Mouse (Mus musculus) retina, embryonic 14.5 days (tissue): ENCODE results near the gene Fmo5.

Source experiments
- DNase-seq: peaks from one replicate; pipeline ENCODE4 v3.0.0-alpha.2; 2015; ENCODE audit warnings: low spot score

The Fmo5 gene

GRCm38 (mm10) chr3:97628391-97629001 lies at the start of gene Fmo5:
Gene Fmo5, plus strand, starts transcription at chr3:97628804.
- DNase-seq, result peak; percentile 14

- DNase-seq, result peak; percentile 95
Observed at GRCm38 (mm10) chr3:97585383-97586160, 43.0 kb upstream of the Fmo5 start.

- DNase-seq, result no peak
Observed at GRCm38 (mm10) chr3:97587656-97588055, 40.9 kb upstream of the Fmo5 start.

- peak; percentile 4 for DNase-seq
Observed at GRCm38 (mm10) chr3:97590699-97591098, 37.9 kb upstream of the Fmo5 start.

GRCm38 (mm10) chr3:97593089-97593488 lies 35.5 kb upstream of the Fmo5 start:
- DNase-seq, result no peak

GRCm38 (mm10) chr3:97594140-97594539 lies 34.5 kb upstream of the Fmo5 start:
- DNase-seq, result no peak

- no peak for DNase-seq
Observed at GRCm38 (mm10) chr3:97595066-97595465, 33.5 kb upstream of the Fmo5 start.

- no peak for DNase-seq
Observed at GRCm38 (mm10) chr3:97596796-97597195, 31.8 kb upstream of the Fmo5 start.

- DNase-seq, result no peak
Observed at GRCm38 (mm10) chr3:97600050-97600832, 28.4 kb upstream of the Fmo5 start.

GRCm38 (mm10) chr3:97609201-97609844 lies 19.3 kb upstream of the Fmo5 start:
- DNase-seq, result peak; percentile 45

GRCm38 (mm10) chr3:97609845-97610410 lies 18.7 kb upstream of the Fmo5 start, which contains the start of gene Chd1l:
Gene Chd1l, minus strand, starts transcription at chr3:97610203.
- DNase-seq, result peak; percentile 91

- DNase-seq, result no peak
Observed at GRCm38 (mm10) chr3:97611021-97611420, 17.6 kb upstream of the Fmo5 start.

GRCm38 (mm10) chr3:97615154-97615553 lies 13.4 kb upstream of the Fmo5 start:
- no peak for DNase-seq

GRCm38 (mm10) chr3:97615933-97616332 lies 12.7 kb upstream of the Fmo5 start:
- DNase-seq, result no peak

- DNase-seq, result no peak
Observed at GRCm38 (mm10) chr3:97617091-97617825, 11.3 kb upstream of the Fmo5 start.

- no peak for DNase-seq
Observed at GRCm38 (mm10) chr3:97617899-97618298, 10.7 kb upstream of the Fmo5 start.

GRCm38 (mm10) chr3:97620657-97621056 lies 7.9 kb upstream of the Fmo5 start:
- no peak for DNase-seq

GRCm38 (mm10) chr3:97624611-97625010 lies 4.0 kb upstream of the Fmo5 start:
- no peak for DNase-seq

- DNase-seq, result no peak
Observed at GRCm38 (mm10) chr3:97627893-97628292, 711 bp upstream of the Fmo5 start.

GRCm38 (mm10) chr3:97629941-97630340 lies 1.3 kb downstream of the Fmo5 start:
- DNase-seq, result no peak

GRCm38 (mm10) chr3:97630746-97631145 lies 2.1 kb downstream of the Fmo5 start:
- DNase-seq, result no peak
